Comparison of ENCODE assay signal across 11 mouse cellular contexts in genomic region chr11:102439093-102440082, GRCm38 (mm10). TPM values are rescaled to one million over a fixed set of nuclear protein-coding genes. Genes with fewer than 3 reads are reported as not detected.
DNase-seq lines count a peak whose midpoint lies in the region; ATAC-seq lines count a peak whose summit lies in the region.
"Had no signal": no experiment of that assay in that cellular context is flagged by ENCODE, and none has a peak within 500 bp of the region (broad histone marks: within the 10 kb centered on the region; RNA-seq: fewer than 3 reads in every experiment).

No protein-coding gene starts in this region.

- DNase-seq in hindbrain, embryonic 14.5 days (ENCODE audit: low spot score): no peak
- peak; percentile 37 for DNase-seq in right cerebral cortex, postnatal 25 days
- no peak for DNase-seq in right cerebral cortex, adult 18-20 months
- DNase-seq in adrenal gland, postnatal 25 days: no peak
- no peak for DNase-seq in frontal cortex, postnatal 10 days (ENCODE audit: low spot score in 2 of 2)
- DNase-seq: heart, postnatal 10 days; liver, embryonic 13.5 days had no signal

- peaks cover 26% of the 10 kb centered on the region for H3K4me1 ChIP-seq in hindbrain, embryonic 14.5 days (replicated peaks; ENCODE audit: control insufficient read depth, insufficient read depth, low read length)
- H3K4me1 ChIP-seq in hindbrain, embryonic 12.5 days: peaks cover 43% of the 10 kb centered on the region
- H3K4me1 ChIP-seq in embryonic facial prominence, embryonic 13.5 days: peaks cover 30% of the 10 kb centered on the region

- ATAC-seq in hindbrain, embryonic 14.5 days (ENCODE audit: low FRiP score): no peak
- ATAC-seq in hindbrain, embryonic 12.5 days (ENCODE audit: low FRiP score): no peak
- no peak for ATAC-seq in embryonic facial prominence, embryonic 13.5 days (ENCODE audit: insufficient number of reproducible peaks, insufficient read depth, low FRiP score, low TSS enrichment, low read depth)

- no peak overlapping the region for H3K4me2 ChIP-seq in hindbrain, embryonic 14.5 days (replicated peaks)
- no peak overlapping the region; the same call in 1 of the 2 replicates for H3K4me2 ChIP-seq in hindbrain, embryonic 12.5 days (replicated peaks)
- peak overlapping the region; percentile 74; the same call in 1 of the 2 replicates for H3K4me2 ChIP-seq in embryonic facial prominence, embryonic 13.5 days

- 0 out of 2 replicates have a peak overlapping the region, but pooled peaks have one; percentile 41 for H3K9ac ChIP-seq in hindbrain, embryonic 14.5 days
- no peak overlapping the region for H3K9ac ChIP-seq in hindbrain, embryonic 12.5 days
- H3K9ac ChIP-seq in embryonic facial prominence, embryonic 13.5 days: 0 out of 2 replicates have a peak overlapping the region, but pooled peaks have one; percentile 47
- H3K9ac ChIP-seq: embryonic facial prominence, embryonic 12.5 days had no signal

- 73% methylated on average over 14 of the region's 14 CpGs for WGBS in hindbrain, embryonic 14.5 days
- WGBS in hindbrain, embryonic 12.5 days: 78% methylated on average over 14 of the region's 14 CpGs
- 78% methylated on average over 14 of the region's 14 CpGs for WGBS in embryonic facial prominence, embryonic 13.5 days

- no peak overlapping the region for H3K4me3 ChIP-seq in hindbrain, embryonic 14.5 days (replicated peaks; ENCODE audit: low read length)
- H3K4me3 ChIP-seq in hindbrain, embryonic 12.5 days: no peak overlapping the region
- no peak overlapping the region for H3K4me3 ChIP-seq in embryonic facial prominence, embryonic 13.5 days

- H3K36me3 ChIP-seq in hindbrain, embryonic 14.5 days (replicated peaks; ENCODE audit: control insufficient read depth, insufficient read depth): peaks cover 95% of the 10 kb centered on the region
- peaks cover 86% of the 10 kb centered on the region for H3K36me3 ChIP-seq in hindbrain, embryonic 12.5 days
- peaks cover 91% of the 10 kb centered on the region for H3K36me3 ChIP-seq in embryonic facial prominence, embryonic 13.5 days

- H3K9me3 ChIP-seq in hindbrain, embryonic 14.5 days (ENCODE audit: control insufficient read depth, low read length): no peaks in the 10 kb centered on the region
- no peaks in the 10 kb centered on the region for H3K9me3 ChIP-seq in hindbrain, embryonic 12.5 days (replicated peaks)
- H3K9me3 ChIP-seq in embryonic facial prominence, embryonic 13.5 days: no peaks in the 10 kb centered on the region
- H3K9me3 ChIP-seq: embryonic facial prominence, embryonic 12.5 days; kidney, embryonic 15.5 days; liver, embryonic 13.5 days had no signal

- H3K27ac ChIP-seq in hindbrain, embryonic 14.5 days: no peak overlapping the region
- H3K27ac ChIP-seq in hindbrain, embryonic 12.5 days: no peak overlapping the region
- H3K27ac ChIP-seq in embryonic facial prominence, embryonic 13.5 days: no peak overlapping the region
- H3K27ac ChIP-seq: embryonic facial prominence, embryonic 12.5 days; kidney, embryonic 15.5 days; liver, embryonic 13.5 days had no signal

- no peaks in the 10 kb centered on the region for H3K27me3 ChIP-seq in hindbrain, embryonic 14.5 days (ENCODE audit: control insufficient read depth, insufficient read depth, low read length)
- peaks cover 19% of the 10 kb centered on the region for H3K27me3 ChIP-seq in hindbrain, embryonic 12.5 days
- H3K27me3 ChIP-seq in embryonic facial prominence, embryonic 13.5 days: peaks cover 11% of the 10 kb centered on the region; the same call in 1 of the 2 replicates

RNA-seq across cellular contexts. Expression of gene Fam171a2, which starts 8.1 kb away (rescaled TPM):
- polyA plus RNA-seq in hindbrain, embryonic 14.5 days (2014; fragmentation: Nextera tagmentation; extraction: Ambion mirVana): 30.9 and 40.4 TPM in 2 replicates
- 21.5 and 22.8 TPM in 2 replicates for polyA plus RNA-seq in hindbrain, embryonic 12.5 days (2016; fragmentation: Nextera tagmentation; extraction: Ambion mirVana)
- 8.1 and 8.2 TPM in 2 replicates for polyA plus RNA-seq in embryonic facial prominence, embryonic 13.5 days (2015; fragmentation: Nextera tagmentation; extraction: Ambion mirVana)
- 4.3 and 8.7 TPM in 2 replicates for total RNA-seq in adrenal gland, postnatal 25 days (2021)

RNA-seq across cellular contexts. Expression of gene Grn, which starts 9.3 kb away (rescaled TPM):
- polyA plus RNA-seq in hindbrain, embryonic 14.5 days (2014; fragmentation: Nextera tagmentation; extraction: Ambion mirVana): 52.4 and 63.6 TPM in 2 replicates
- 96.9 and 101 TPM in 2 replicates for polyA plus RNA-seq in hindbrain, embryonic 12.5 days (2016; fragmentation: Nextera tagmentation; extraction: Ambion mirVana)
- polyA plus RNA-seq in embryonic facial prominence, embryonic 13.5 days (2015; fragmentation: Nextera tagmentation; extraction: Ambion mirVana): 124 and 126 TPM in 2 replicates
- total RNA-seq in adrenal gland, postnatal 25 days (2021): 198 and 230 TPM in 2 replicates

RNA-seq across cellular contexts. Expression of gene Itga2b, which starts 30.5 kb away (rescaled TPM):
- polyA plus RNA-seq in hindbrain, embryonic 14.5 days (2014; fragmentation: Nextera tagmentation; extraction: Ambion mirVana): 5.0 and 8.4 TPM in 2 replicates
- polyA plus RNA-seq in hindbrain, embryonic 12.5 days (2016; fragmentation: Nextera tagmentation; extraction: Ambion mirVana): 7.1 and 8.5 TPM in 2 replicates
- 6.2 and 6.7 TPM in 2 replicates for polyA plus RNA-seq in embryonic facial prominence, embryonic 13.5 days (2015; fragmentation: Nextera tagmentation; extraction: Ambion mirVana)
- total RNA-seq in adrenal gland, postnatal 25 days (2021): 2.2 and 4.7 TPM in 2 replicates

RNA-seq across cellular contexts. Expression of gene Slc25a39, which starts 31.6 kb away (rescaled TPM):
- 154 and 157 TPM in 2 replicates for polyA plus RNA-seq in hindbrain, embryonic 14.5 days (2014; fragmentation: Nextera tagmentation; extraction: Ambion mirVana)
- polyA plus RNA-seq in hindbrain, embryonic 12.5 days (2016; fragmentation: Nextera tagmentation; extraction: Ambion mirVana): 148 and 157 TPM in 2 replicates
- 191 and 195 TPM in 2 replicates for polyA plus RNA-seq in embryonic facial prominence, embryonic 13.5 days (2015; fragmentation: Nextera tagmentation; extraction: Ambion mirVana)
- total RNA-seq in adrenal gland, postnatal 25 days (2021): 439 and 629 TPM in 2 replicates

RNA-seq across cellular contexts. Expression of gene Rundc3a, which starts 46.2 kb away (rescaled TPM):
- 106 TPM in 2 replicates for polyA plus RNA-seq in hindbrain, embryonic 14.5 days (2014; fragmentation: Nextera tagmentation; extraction: Ambion mirVana)
- 125 and 140 TPM in 2 replicates for polyA plus RNA-seq in hindbrain, embryonic 12.5 days (2016; fragmentation: Nextera tagmentation; extraction: Ambion mirVana)
- 3.6 and 5.2 TPM in 2 replicates for polyA plus RNA-seq in embryonic facial prominence, embryonic 13.5 days (2015; fragmentation: Nextera tagmentation; extraction: Ambion mirVana)
- 24.4 and 39.7 TPM in 2 replicates for total RNA-seq in adrenal gland, postnatal 25 days (2021)
